In the genomic region with DNA sequence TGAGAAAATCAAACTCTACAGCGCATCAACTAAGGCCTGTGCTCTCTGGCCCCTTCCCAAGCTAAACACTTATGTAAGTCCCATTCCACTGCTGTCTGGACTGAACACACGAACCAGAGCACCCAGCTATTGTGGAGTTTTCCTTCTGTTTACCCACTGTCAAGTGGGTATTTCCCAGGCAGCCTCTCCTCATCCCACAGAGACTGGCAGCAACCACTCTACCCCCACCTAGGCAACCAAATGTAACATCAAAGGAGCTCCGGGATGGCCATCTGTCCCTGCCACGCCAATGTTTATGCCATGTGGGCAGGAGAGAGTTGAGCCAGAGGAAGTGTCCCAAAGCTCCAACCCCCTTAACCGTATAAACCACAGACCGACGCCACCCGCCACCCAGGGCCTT, we compare ENCODE assay signal across 14 mouse cellular contexts.
DNase-seq lines count a peak whose midpoint lies in the region; ATAC-seq lines count a peak whose summit lies in the region.
"Had no signal": no experiment of that assay in that cellular context is flagged by ENCODE, and none has a peak within 500 bp of the region (broad histone marks: within the 10 kb centered on the region; RNA-seq: fewer than 3 reads in every experiment).

No protein-coding gene starts in this region.

- no peak overlapping the region for H3K4me3 ChIP-seq in hindbrain, embryonic 12.5 days
- H3K4me3 ChIP-seq in hindbrain, embryonic 14.5 days (replicated peaks; ENCODE audit: low read length) = no peak overlapping the region
- H3K4me3 ChIP-seq in limb, embryonic 10.5 days = no peak overlapping the region
- H3K4me3 ChIP-seq: liver, embryonic 13.5 days had no signal

- no peak overlapping the region for H3K9ac ChIP-seq in hindbrain, embryonic 12.5 days
- H3K9ac ChIP-seq in hindbrain, embryonic 14.5 days = no peak overlapping the region
- H3K9ac ChIP-seq: liver, embryonic 13.5 days had no signal

- ATAC-seq in hindbrain, embryonic 12.5 days (ENCODE audit: low FRiP score) = peak; percentile 29; the same call in 1 of the 2 replicates
- no peak for ATAC-seq in hindbrain, embryonic 14.5 days (ENCODE audit: low FRiP score)
- ATAC-seq in common myeloid progenitor, adult 5-6 weeks (replicated peaks; ENCODE audit: low read depth, poor library complexity, severe bottlenecking) = 0 out of 2 replicates have a peak, but pooled peaks have one; percentile 39

- H3K4me1 ChIP-seq in hindbrain, embryonic 12.5 days = no peaks in the 10 kb centered on the region
- H3K4me1 ChIP-seq in hindbrain, embryonic 14.5 days (replicated peaks; ENCODE audit: control insufficient read depth, insufficient read depth, low read length) = 0 out of 2 replicates have a peak, but pooled peaks cover under 1% of the 10 kb centered on the region
- H3K4me1 ChIP-seq in limb, embryonic 10.5 days = peaks cover 39% of the 10 kb centered on the region
- H3K4me1 ChIP-seq: liver, embryonic 13.5 days had no signal

- H3K4me2 ChIP-seq in hindbrain, embryonic 12.5 days (replicated peaks) = no peak overlapping the region
- H3K4me2 ChIP-seq in hindbrain, embryonic 14.5 days (replicated peaks) = no peak overlapping the region
- H3K4me2 ChIP-seq: liver, embryonic 13.5 days had no signal

- WGBS in hindbrain, embryonic 12.5 days = 80% methylated on average over 8 of the region's 8 CpGs
- 81% methylated on average over 8 of the region's 8 CpGs for WGBS in hindbrain, embryonic 14.5 days
- 59% methylated on average over 8 of the region's 8 CpGs for WGBS in limb, embryonic 10.5 days

- no peaks in the 10 kb centered on the region for H3K27me3 ChIP-seq in hindbrain, embryonic 12.5 days
- H3K27me3 ChIP-seq in hindbrain, embryonic 14.5 days (ENCODE audit: control insufficient read depth, insufficient read depth, low read length) = no peaks in the 10 kb centered on the region
- H3K27me3 ChIP-seq in limb, embryonic 10.5 days (ENCODE audit: low read depth, poor library complexity, severe bottlenecking) = no peaks in the 10 kb centered on the region
- H3K27me3 ChIP-seq: CH12.LX; liver, embryonic 13.5 days had no signal

- no peaks in the 10 kb centered on the region for H3K9me3 ChIP-seq in hindbrain, embryonic 12.5 days (replicated peaks)
- no peaks in the 10 kb centered on the region for H3K9me3 ChIP-seq in hindbrain, embryonic 14.5 days (ENCODE audit: control insufficient read depth, low read length)
- no peaks in the 10 kb centered on the region for H3K9me3 ChIP-seq in limb, embryonic 10.5 days (replicated peaks)
- H3K9me3 ChIP-seq: liver, embryonic 13.5 days had no signal

- H3K36me3 ChIP-seq in hindbrain, embryonic 12.5 days = no peaks in the 10 kb centered on the region
- H3K36me3 ChIP-seq in hindbrain, embryonic 14.5 days (replicated peaks; ENCODE audit: control insufficient read depth, insufficient read depth) = no peaks in the 10 kb centered on the region
- peaks cover 26% of the 10 kb centered on the region for H3K36me3 ChIP-seq in limb, embryonic 10.5 days
- H3K36me3 ChIP-seq: liver, embryonic 13.5 days had no signal

- DNase-seq in hindbrain, embryonic 14.5 days (ENCODE audit: low spot score) = no peak
- DNase-seq in cerebellum, adult 11-12 months = peak; percentile 97
- peak; percentile 22 for DNase-seq in lung, postnatal 14 days
- no peak for DNase-seq in right cerebral cortex, adult 18-20 months
- DNase-seq in ovary, postnatal 14 days (ENCODE audit: low spot score) = no peak
- no peak for DNase-seq in limb, embryonic 10.5 days (ENCODE audit: low spot score)
- DNase-seq: adrenal gland, postnatal 25 days; gastrocnemius, postnatal 25 days; kidney, postnatal 4 days; liver, embryonic 13.5 days; thymus, postnatal 36 days had no signal

- H3K27ac ChIP-seq in hindbrain, embryonic 12.5 days = no peak overlapping the region
- H3K27ac ChIP-seq in hindbrain, embryonic 14.5 days = no peak overlapping the region
- no peak overlapping the region for H3K27ac ChIP-seq in limb, embryonic 10.5 days
- H3K27ac ChIP-seq: liver, embryonic 13.5 days had no signal

Comparison
In these comparisons a context has a peak if more than half of its experiments do, and no peak if none do; other contexts are left out.
1. DNase-seq: peak in cerebellum, adult 11-12 months (single experiment) and lung, postnatal 14 days (single experiment); none in hindbrain, embryonic 14.5 days (single experiment), right cerebral cortex, adult 18-20 months (single experiment), ovary, postnatal 14 days (single experiment) and limb, embryonic 10.5 days (single experiment).